Mouse (Mus musculus) kidney, embryonic 15.5 days (tissue): ENCODE measurements around the gene Cdh20. TPM values are rescaled to one million over a fixed set of nuclear protein-coding genes. Genes with fewer than 3 reads are reported as not detected.

Source experiments
- ATAC-seq: fragments of 200-750 bp; cut with Nextera tagmentation; replicated peaks from 2 replicates; pipeline ENCODE4 v1.8.0; 2017; ENCODE audit warnings: moderate TSS enrichment; ENCODE audit not compliant: low FRiP score
- H3K27ac ChIP-seq: fragments of 300-500 bp; sonication (generic); 2 replicates; pipeline ENCODE4 v1.5.1; 2015; ENCODE audit warnings: mild to moderate bottlenecking, inconsistent platforms
- H3K27me3 ChIP-seq: fragments of 300-500 bp; sonication (generic); 2 replicates; pipeline ENCODE4 v1.6.1; 2015; ENCODE audit warnings: inconsistent platforms
- H3K36me3 ChIP-seq: fragments of 300-500 bp; sonication (generic); 2 replicates; pipeline ENCODE4 v1.6.1; 2015; ENCODE audit warnings: inconsistent platforms
- H3K4me1 ChIP-seq: fragments of 300-500 bp; sonication (generic); 2 replicates; pipeline ENCODE4 v1.6.1; 2015; ENCODE audit warnings: inconsistent platforms
- H3K4me2 ChIP-seq: fragments of 300-500 bp; sonication (generic); 2 replicates; pipeline ENCODE4 v1.6.1; 2015; ENCODE audit warnings: moderate library complexity, mild to moderate bottlenecking, inconsistent platforms
- H3K4me3 ChIP-seq: fragments of 300-500 bp; sonication (generic); replicated peaks from 2 replicates; pipeline ENCODE4 v1.5.1; 2015; ENCODE audit warnings: mild to moderate bottlenecking, inconsistent platforms
- H3K9ac ChIP-seq: fragments of 300-500 bp; sonication (generic); 2 replicates; pipeline ENCODE4 v1.6.1; 2015; ENCODE audit warnings: mild to moderate bottlenecking, inconsistent platforms
- H3K9me3 ChIP-seq: fragments of 300-500 bp; sonication (generic); replicated peaks from 2 replicates; pipeline ENCODE4 v1.6.1; 2016; ENCODE audit warnings: inconsistent platforms
- WGBS: fragments of 180-500 bp; shearing (Covaris S2); methylation state at CpG from one replicate; pipeline ENCODE4 v1.1.7; 2015; ENCODE audit warnings: mixed read lengths; 5-methylcytosine and 5-hydroxymethylcytosine counted together
- polyA plus RNA-seq: library from polyadenylated mRNA; unstranded; fragments of >200 nt; fragmentation: Nextera tagmentation; extraction: Ambion mirVana; gene quantifications from 2 replicates; pipeline ENCODE4 v1.2.1, GENCODE M21; 2015

The Cdh20 gene
- polyA plus RNA-seq, 1 experiment from 2014 or later = 0.12 TPM

DNA sequence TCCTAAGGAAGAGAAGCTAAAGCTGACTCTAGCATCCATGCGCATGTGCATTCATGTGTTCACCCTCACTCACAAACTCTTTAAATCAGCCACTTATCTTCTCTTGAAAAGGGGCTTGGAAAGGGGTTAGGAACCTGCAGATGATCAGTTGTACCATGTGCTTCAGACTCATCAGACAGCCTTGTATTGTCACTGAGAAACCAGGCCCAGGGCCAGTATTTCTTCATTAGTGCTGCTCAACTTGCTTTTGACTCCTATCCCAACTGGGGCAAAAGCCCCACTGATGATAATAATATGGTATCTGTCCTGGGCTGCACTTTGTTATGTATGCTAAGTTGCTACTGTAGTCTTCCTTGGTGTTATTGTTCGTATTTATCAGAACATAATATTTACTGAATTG is 38.9 kb downstream of the Cdh20 start:
- Histone ChIP-seq H3K4me2 (no peak overlapping the region), H3K27ac (no peak overlapping the region), H3K9me3 (no peaks in the 10 kb centered on the region), H3K36me3 (no peaks in the 10 kb centered on the region), H3K4me1 (no peaks in the 10 kb centered on the region), H3K4me3 (no peak overlapping the region), H3K27me3 (no peaks in the 10 kb centered on the region), H3K9ac (no peak overlapping the region)
- WGBS = 88% methylated on average over 2 of the region's 2 CpGs
- ATAC-seq = no peak

GRCm38 (mm10) chr1:104817510-104817909 is 49.2 kb downstream of the Cdh20 start:
- H3K4me1 ChIP-seq = no peaks in the 10 kb centered on the region
- H3K9ac ChIP-seq = no peak overlapping the region
- no peak overlapping the region for H3K4me2 ChIP-seq
- no peak for ATAC-seq
- no peak overlapping the region for H3K27ac ChIP-seq
- H3K4me3 ChIP-seq = no peak overlapping the region
- WGBS = 74% methylated on average over 2 of the region's 2 CpGs
- H3K36me3 ChIP-seq = no peaks in the 10 kb centered on the region
- no peaks in the 10 kb centered on the region for H3K9me3 ChIP-seq
- no peaks in the 10 kb centered on the region for H3K27me3 ChIP-seq

GRCm38 (mm10) chr1:104828106-104828505 is 59.8 kb downstream of the Cdh20 start:
- WGBS = 96% methylated on average over 2 of the region's 2 CpGs
- no peak overlapping the region for H3K27ac ChIP-seq
- no peaks in the 10 kb centered on the region for H3K4me1 ChIP-seq
- no peak overlapping the region for H3K4me3 ChIP-seq
- H3K9me3 ChIP-seq = no peaks in the 10 kb centered on the region
- no peaks in the 10 kb centered on the region for H3K36me3 ChIP-seq
- no peak for ATAC-seq
- H3K4me2 ChIP-seq = no peak overlapping the region
- H3K27me3 ChIP-seq = no peaks in the 10 kb centered on the region
- no peak overlapping the region for H3K9ac ChIP-seq

- Histone ChIP-seq H3K27ac (no peak overlapping the region), H3K36me3 (no peaks in the 10 kb centered on the region), H3K9ac (no peak overlapping the region), H3K4me2 (no peak overlapping the region), H3K9me3 (no peaks in the 10 kb centered on the region), H3K4me1 (no peaks in the 10 kb centered on the region), H3K4me3 (no peak overlapping the region), H3K27me3 (no peaks in the 10 kb centered on the region)
- WGBS = 67% methylated on average over 4 of the region's 4 CpGs
- no peak for ATAC-seq
Observed at GRCm38 (mm10) chr1:104838206-104838915, 70.0 kb downstream of the Cdh20 start.

- no peaks in the 10 kb centered on the region for H3K36me3 ChIP-seq
- H3K27me3 ChIP-seq = no peaks in the 10 kb centered on the region
- no peaks in the 10 kb centered on the region for H3K4me1 ChIP-seq
- no peak for ATAC-seq
- no peak overlapping the region for H3K4me3 ChIP-seq
- no peak overlapping the region for H3K27ac ChIP-seq
- H3K4me2 ChIP-seq = no peak overlapping the region
- H3K9ac ChIP-seq = no peak overlapping the region
- no peaks in the 10 kb centered on the region for H3K9me3 ChIP-seq
Observed at GRCm38 (mm10) chr1:104839051-104839450, 70.7 kb downstream of the Cdh20 start.

- Histone ChIP-seq H3K9ac (no peak overlapping the region), H3K4me1 (no peaks in the 10 kb centered on the region), H3K9me3 (no peaks in the 10 kb centered on the region), H3K4me3 (no peak overlapping the region), H3K4me2 (no peak overlapping the region), H3K27me3 (no peaks in the 10 kb centered on the region), H3K27ac (no peak overlapping the region), H3K36me3 (no peaks in the 10 kb centered on the region)
- WGBS = 72% methylated on average over 2 of the region's 2 CpGs
- ATAC-seq = no peak
Observed at GRCm38 (mm10) chr1:104848256-104848919, 80.1 kb downstream of the Cdh20 start.

GRCm38 (mm10) chr1:104848920-104849272 is 80.6 kb downstream of the Cdh20 start:
- no peaks in the 10 kb centered on the region for H3K27me3 ChIP-seq
- no peak overlapping the region for H3K27ac ChIP-seq
- H3K4me3 ChIP-seq = no peak overlapping the region
- H3K4me2 ChIP-seq = no peak overlapping the region
- no peaks in the 10 kb centered on the region for H3K36me3 ChIP-seq
- no peaks in the 10 kb centered on the region for H3K4me1 ChIP-seq
- ATAC-seq = no peak
- 86% methylated on average over 4 of the region's 4 CpGs for WGBS
- H3K9me3 ChIP-seq = no peaks in the 10 kb centered on the region
- H3K9ac ChIP-seq = no peak overlapping the region

DNA sequence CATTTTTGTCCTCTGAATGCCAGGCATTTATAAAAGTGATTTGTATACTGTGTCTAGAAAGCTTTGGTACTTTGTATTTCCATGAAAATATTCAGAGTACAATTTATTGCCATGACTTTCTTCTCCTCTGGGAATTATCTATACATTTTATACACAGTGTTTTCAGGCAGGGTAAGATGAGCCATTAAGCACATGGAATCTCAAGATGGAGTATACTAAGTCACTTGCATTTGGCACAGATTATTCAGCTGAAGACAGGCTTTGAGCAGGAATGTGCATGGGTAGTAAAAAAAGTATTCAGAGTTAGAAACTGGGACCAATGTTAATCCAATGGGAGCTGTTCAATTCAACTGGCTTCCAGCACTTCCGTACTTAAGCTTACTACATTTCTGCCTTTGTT is 109.1 kb downstream of the Cdh20 start:
- no peaks in the 10 kb centered on the region for H3K9me3 ChIP-seq
- 80% methylated on average over 1 of the region's 1 CpGs for WGBS
- no peaks in the 10 kb centered on the region for H3K27me3 ChIP-seq
- no peak for ATAC-seq
- no peak overlapping the region for H3K4me3 ChIP-seq
- H3K36me3 ChIP-seq = no peaks in the 10 kb centered on the region
- H3K4me2 ChIP-seq = no peak overlapping the region
- no peak overlapping the region for H3K9ac ChIP-seq
- no peak overlapping the region for H3K27ac ChIP-seq
- no peaks in the 10 kb centered on the region for H3K4me1 ChIP-seq

DNA sequence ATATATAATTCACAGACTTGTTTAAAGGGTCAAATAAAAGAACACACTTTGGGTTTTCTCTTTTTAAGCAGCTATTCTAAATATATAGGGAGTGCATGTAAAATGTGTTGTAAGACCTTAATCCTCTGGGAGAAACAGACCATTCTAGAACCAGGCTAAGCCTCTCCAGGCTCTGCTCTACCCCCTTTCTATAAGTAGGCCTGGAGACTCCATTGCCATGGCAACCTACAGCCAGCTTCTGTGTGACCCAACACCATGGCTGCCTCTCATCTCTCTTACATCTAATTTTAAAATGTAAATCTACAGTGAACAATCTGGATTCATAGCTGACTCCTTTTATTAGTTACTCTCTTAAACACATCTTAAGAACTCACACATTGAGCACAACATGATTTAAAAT is 133.5 kb downstream of the Cdh20 start:
- H3K9ac ChIP-seq = no peak overlapping the region
- no peak overlapping the region for H3K27ac ChIP-seq
- no peak for ATAC-seq
- H3K27me3 ChIP-seq = no peaks in the 10 kb centered on the region
- no peak overlapping the region for H3K4me3 ChIP-seq
- H3K4me2 ChIP-seq = no peak overlapping the region
- no peaks in the 10 kb centered on the region for H3K36me3 ChIP-seq
- no peaks in the 10 kb centered on the region for H3K4me1 ChIP-seq
- H3K9me3 ChIP-seq = no peaks in the 10 kb centered on the region

- H3K4me1 ChIP-seq = no peaks in the 10 kb centered on the region
- ATAC-seq = no peak
- no peaks in the 10 kb centered on the region for H3K9me3 ChIP-seq
- H3K9ac ChIP-seq = no peak overlapping the region
- H3K4me3 ChIP-seq = no peak overlapping the region
- 68% methylated on average over 5 of the region's 5 CpGs for WGBS
- no peak overlapping the region for H3K27ac ChIP-seq
- no peaks in the 10 kb centered on the region for H3K36me3 ChIP-seq
- H3K4me2 ChIP-seq = no peak overlapping the region
- H3K27me3 ChIP-seq = no peaks in the 10 kb centered on the region
Observed at GRCm38 (mm10) chr1:104903409-104903808, 135.1 kb downstream of the Cdh20 start.

DNA sequence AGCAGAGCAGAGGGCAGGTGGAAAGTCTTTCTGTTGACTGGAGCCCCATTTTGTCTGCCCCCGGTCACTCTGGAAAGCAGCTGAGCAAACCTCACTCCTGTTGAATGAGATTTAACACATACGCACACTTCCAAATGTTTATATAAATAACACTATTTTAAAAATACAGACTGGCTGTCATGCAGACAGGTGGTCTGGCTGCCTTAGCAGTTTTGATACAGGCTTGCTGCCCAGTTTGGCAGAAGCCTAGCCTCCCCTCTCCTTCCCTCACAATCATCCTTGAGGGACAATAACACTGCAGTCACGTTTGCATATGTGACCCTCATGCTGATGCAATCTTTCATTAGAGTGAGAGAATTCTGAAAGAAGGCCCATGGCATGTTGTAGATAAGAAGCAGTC is 144.1 kb downstream of the Cdh20 start:
- H3K27ac ChIP-seq = no peak overlapping the region
- no peaks in the 10 kb centered on the region for H3K9me3 ChIP-seq
- no peak overlapping the region for H3K4me3 ChIP-seq
- H3K27me3 ChIP-seq = no peaks in the 10 kb centered on the region
- 52% methylated on average over 3 of the region's 3 CpGs for WGBS
- H3K4me2 ChIP-seq = no peak overlapping the region
- no peak overlapping the region for H3K9ac ChIP-seq
- no peak for ATAC-seq
- no peaks in the 10 kb centered on the region for H3K36me3 ChIP-seq
- H3K4me1 ChIP-seq = no peaks in the 10 kb centered on the region

DNA sequence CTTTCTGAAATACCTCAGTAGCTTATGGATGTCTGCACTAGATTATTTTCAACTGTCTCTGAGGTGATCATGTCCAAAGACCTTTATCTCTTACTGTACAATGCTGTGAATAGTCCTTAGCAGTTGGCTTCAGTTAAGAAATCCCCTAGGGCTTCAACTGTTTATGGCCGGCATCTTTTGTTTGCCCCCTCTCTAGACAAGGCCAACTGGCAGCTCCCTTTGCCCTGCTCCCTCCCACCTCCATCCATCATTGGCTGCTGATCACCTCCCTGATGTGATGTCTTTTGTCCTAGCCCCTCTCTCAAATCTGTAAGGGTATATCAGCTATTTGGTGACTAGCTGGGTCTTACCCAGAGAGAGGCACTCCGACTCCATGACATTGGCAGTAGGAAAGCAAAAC is 148.2 kb downstream of the Cdh20 start:
- Histone ChIP-seq H3K27me3 (no peaks in the 10 kb centered on the region), H3K4me3 (no peak overlapping the region), H3K36me3 (no peaks in the 10 kb centered on the region), H3K9me3 (no peaks in the 10 kb centered on the region), H3K4me2 (no peak overlapping the region), H3K27ac (no peak overlapping the region), H3K9ac (no peak overlapping the region), H3K4me1 (no peaks in the 10 kb centered on the region)
- WGBS = 57% methylated on average over 2 of the region's 2 CpGs
- no peak for ATAC-seq

GRCm38 (mm10) chr1:104917307-104917836 is 149.0 kb downstream of the Cdh20 start:
- Histone ChIP-seq H3K4me3 (no peak overlapping the region), H3K9me3 (no peaks in the 10 kb centered on the region), H3K9ac (no peak overlapping the region), H3K4me2 (no peak overlapping the region), H3K27me3 (no peaks in the 10 kb centered on the region), H3K4me1 (no peaks in the 10 kb centered on the region), H3K27ac (no peak overlapping the region), H3K36me3 (no peaks in the 10 kb centered on the region)
- no peak for ATAC-seq
- WGBS = 71% methylated on average over 1 of the region's 1 CpGs
